Mouse (Mus musculus): ENCODE measurements at regions not wholly inside any gene's neighbourhood (a gene's known extent, or its start where the extent isn't known, plus 50 kb on each side); places are given as distances from the start of the nearest gene placed in this dataset.

- TF ChIP-seq CHD2 (IDR thresholded peaks at IDR 0.05; ENCODE audit: low read length) (no peak), ZC3H11A (IDR thresholded peaks at IDR 0.05; ENCODE audit: low read depth, low read length) (no peak)
Measured at GRCm38 (mm10) chr1:39047316-39047715, 61.9 kb downstream of the Pdcl3 start.
